Mouse (Mus musculus) adrenal gland, adult 8-10 months (tissue): ENCODE data around the gene Prdx5. TPM values are rescaled to one million over a fixed set of nuclear protein-coding genes. Genes with fewer than 3 reads are reported as not detected.
"Not testable (repeated sequence)": the region's sequence is repeated elsewhere in the genome, so short reads cannot be mapped to it uniquely, and the experiment has no call there.

Source experiments
- DNase-seq: peaks from one replicate; pipeline ENCODE4 v3.0.0; 2022
- total RNA-seq, 4 experiments: library from RNA; stranded (reverse); gene quantifications; 2 replicates each; pipeline ENCODE4 v1.2.4; 2022

Prdx5 gene
- total RNA-seq, 4 experiments from 2014 or later, result 197 to 273 (median 224) TPM

- DNase-seq, result no peak
Measured at GRCm38 (mm10) chr19:6916496-6916895, 6.6 kb upstream of the Prdx5 start.

- no peak for DNase-seq
Measured at GRCm38 (mm10) chr19:6915276-6915675, 5.4 kb upstream of the Prdx5 start.

- no peak for DNase-seq
Measured at GRCm38 (mm10) chr19:6914540-6914939, 4.6 kb upstream of the Prdx5 start.

GRCm38 (mm10) chr19:6913991-6914390, 4.1 kb upstream of the Prdx5 start:
- DNase-seq, result no peak

- DNase-seq, result no peak
Measured at GRCm38 (mm10) chr19:6913036-6913435, 3.1 kb upstream of the Prdx5 start.

- no peak for DNase-seq
Measured at GRCm38 (mm10) chr19:6912205-6912970, 2.5 kb upstream of the Prdx5 start.

GRCm38 (mm10) chr19:6911101-6912074, 1.5 kb upstream of the Prdx5 start:
- DNase-seq, result no peak

- peak; percentile 53 for DNase-seq
Measured at GRCm38 (mm10) chr19:6910306-6910705, 400 bp upstream of the Prdx5 start.

GRCm38 (mm10) chr19:6909021-6909420, 885 bp downstream of the Prdx5 start:
- no peak for DNase-seq

- no peak for DNase-seq
Measured at GRCm38 (mm10) chr19:6907811-6908540, 1.9 kb downstream of the Prdx5 start.

GRCm38 (mm10) chr19:6907094-6907493, 2.8 kb downstream of the Prdx5 start:
- DNase-seq, result no peak

- DNase-seq, result no peak
Measured at GRCm38 (mm10) chr19:6906199-6906598, 3.7 kb downstream of the Prdx5 start.

- no peak for DNase-seq
Measured at GRCm38 (mm10) chr19:6905498-6906159, 4.3 kb downstream of the Prdx5 start.

GRCm38 (mm10) chr19:6904846-6905245, 5.1 kb downstream of the Prdx5 start:
- no peak for DNase-seq

- DNase-seq, result no peak
Measured at GRCm38 (mm10) chr19:6903031-6903430, 6.9 kb downstream of the Prdx5 start.

- DNase-seq, result no peak
Measured at GRCm38 (mm10) chr19:6899641-6900040, 10.3 kb downstream of the Prdx5 start.

GRCm38 (mm10) chr19:6895608-6896305, 14.1 kb downstream of the Prdx5 start:
- DNase-seq, result not testable (repeated sequence)

- no peak for DNase-seq
Measured at GRCm38 (mm10) chr19:6893731-6894451, 16.0 kb downstream of the Prdx5 start.

- no peak for DNase-seq
Measured at GRCm38 (mm10) chr19:6892512-6892911, 17.4 kb downstream of the Prdx5 start.

GRCm38 (mm10) chr19:6877965-6878364, 31.9 kb downstream of the Prdx5 start:
- DNase-seq, result no peak

GRCm38 (mm10) chr19:6876799-6877198, 33.1 kb downstream of the Prdx5 start:
- no peak for DNase-seq
